Mouse (Mus musculus): ENCODE results near the gene Rfc4. TPM values are rescaled to one million over a fixed set of nuclear protein-coding genes. Genes with fewer than 3 reads are reported as not detected.

The Rfc4 gene
- polyA plus RNA-seq, 1 experiment from 2014 or later = 35.7 TPM

GRCm38 (mm10) chr16:23109350-23110280, 17.9 kb downstream of the Rfc4 start:
- no peak for ATAC-seq (ENCODE audit: low read depth)

DNA sequence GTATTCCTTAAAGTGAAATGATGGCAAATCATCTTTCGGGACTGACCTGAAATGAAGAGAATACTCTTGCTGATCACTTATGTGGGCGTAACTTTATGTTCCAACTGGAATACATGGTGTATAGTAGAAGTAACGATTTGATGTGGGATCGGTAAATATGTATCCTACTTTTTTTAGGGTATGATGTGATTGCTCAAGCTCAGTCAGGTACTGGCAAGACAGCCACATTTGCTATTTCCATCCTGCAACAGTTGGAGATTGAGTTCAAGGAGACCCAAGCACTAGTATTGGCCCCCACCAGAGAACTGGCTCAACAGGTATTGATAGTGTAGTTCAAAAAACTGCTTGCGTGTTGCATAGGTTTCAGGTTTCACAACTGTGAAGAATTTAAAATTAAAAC, 18.6 kb downstream of the Rfc4 start:
- Histone ChIP-seq H3K9me3 (ENCODE audit: control insufficient read depth, low read length) (no peaks in the 10 kb centered on the region), H3K4me3 (ENCODE audit: low read depth, low read length) (peak overlapping the region; percentile 100), H3K9ac (replicated peaks; ENCODE audit: low read depth, low read length) (peak overlapping the region; percentile 100), H3K4me2 (ENCODE audit: low read depth, low read length) (peak overlapping the region; percentile 99), H3K4me1 (ENCODE audit: control insufficient read depth, insufficient read depth, low read length) (peaks cover 14% of the 10 kb centered on the region), H3K27ac (ENCODE audit: low read depth, low read length) (no peak overlapping the region), H3K36me3 (ENCODE audit: control insufficient read depth, insufficient read depth, low read length) (peaks cover 41% of the 10 kb centered on the region), H3K27me3 (ENCODE audit: control insufficient read depth, insufficient read depth, low read length) (no peaks in the 10 kb centered on the region; the same call in 1 of the 2 replicates)
- no peak for ATAC-seq (ENCODE audit: low read depth)
- 5% methylated on average over 5 of the region's 5 CpGs for WGBS

More at GRCm38 (mm10) chr16:23109350-23110280, 17.9 kb downstream of the Rfc4 start:
- no peaks in the 10 kb centered on the region for H3K9me3 ChIP-seq (ENCODE audit: control insufficient read depth, low read length)
- H3K4me1 ChIP-seq (ENCODE audit: control insufficient read depth, insufficient read depth, low read length) = peaks cover 14% of the 10 kb centered on the region
- peak overlapping the region; percentile 99 for H3K4me2 ChIP-seq (ENCODE audit: low read depth, low read length)
- 62% methylated on average over 5 of the region's 5 CpGs for WGBS
- H3K27me3 ChIP-seq (ENCODE audit: control insufficient read depth, insufficient read depth, low read length) = no peaks in the 10 kb centered on the region; the same call in 1 of the 2 replicates
- H3K36me3 ChIP-seq (ENCODE audit: control insufficient read depth, insufficient read depth, low read length) = peaks cover 47% of the 10 kb centered on the region
- no peak overlapping the region for H3K27ac ChIP-seq (ENCODE audit: low read depth, low read length)
- H3K4me3 ChIP-seq (ENCODE audit: low read depth, low read length) = peak overlapping the region; percentile 100
- peak overlapping the region; percentile 100; the same call in 1 of the 2 replicates for H3K9ac ChIP-seq (replicated peaks; ENCODE audit: low read depth, low read length)

- H3K27ac ChIP-seq (ENCODE audit: low read depth, low read length) = peak overlapping the region; percentile 99
- WGBS = under 1% methylated on average over 52 of the region's 52 CpGs
These were observed 19.4 kb downstream of the Rfc4 start for GRCm38 (mm10) chr16:23107946-23108759.

DNA sequence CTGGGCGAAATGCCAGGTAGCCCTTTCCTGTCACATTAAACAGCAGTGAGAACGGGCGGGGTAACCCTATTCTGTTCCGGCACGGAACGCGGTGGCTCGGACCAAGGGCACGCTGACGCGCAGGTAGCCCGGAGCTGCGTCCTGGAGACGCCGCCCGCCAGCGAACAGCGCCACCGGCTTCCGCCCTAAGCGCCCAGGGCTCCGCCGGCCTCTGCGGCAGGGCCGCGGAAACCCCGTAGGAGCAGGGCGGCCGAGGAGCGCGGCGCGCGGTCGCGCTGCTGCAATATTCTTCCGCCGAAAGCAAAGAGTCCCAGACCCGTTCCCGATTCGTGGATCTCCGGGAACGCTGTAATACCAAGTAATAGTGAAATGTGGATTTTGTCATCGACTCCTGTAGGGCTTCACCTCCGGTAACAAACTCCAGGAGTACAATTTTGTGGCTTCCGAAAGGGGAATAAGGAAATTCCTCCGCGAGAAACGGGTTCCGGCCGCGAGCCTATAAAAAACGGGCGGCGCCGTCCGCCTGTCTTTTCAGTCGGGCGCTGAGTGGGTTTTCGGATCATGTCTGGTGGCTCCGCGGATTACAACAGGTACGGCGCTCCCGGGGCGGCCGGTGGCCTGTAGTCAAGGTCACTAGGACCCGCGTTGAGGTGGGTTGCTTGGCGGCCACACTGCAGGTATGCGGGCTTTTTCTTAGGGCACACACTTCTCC, 20.1 kb downstream of the Rfc4 start, which contains the start of gene Eif4a2:
Gene Eif4a2 (plus strand): TSS at position 214 of the 712 bp plus-strand sequence.
- peaks cover 14% of the 10 kb centered on the region for H3K4me1 ChIP-seq (ENCODE audit: control insufficient read depth, insufficient read depth, low read length)
- peaks cover 31% of the 10 kb centered on the region for H3K36me3 ChIP-seq (ENCODE audit: control insufficient read depth, insufficient read depth, low read length)
- H3K4me2 ChIP-seq (ENCODE audit: low read depth, low read length) = peak within 1 kb of the TSS; percentile 99
- H3K9me3 ChIP-seq (ENCODE audit: control insufficient read depth, low read length) = no peaks in the 10 kb centered on the region
- H3K4me3 ChIP-seq (ENCODE audit: low read depth, low read length) = peak within 1 kb of the TSS; percentile 100
- no peaks in the 10 kb centered on the region; the same call in 1 of the 2 replicates for H3K27me3 ChIP-seq (ENCODE audit: control insufficient read depth, insufficient read depth, low read length)
- H3K9ac ChIP-seq (replicated peaks; ENCODE audit: low read depth, low read length) = peak within 1 kb of the TSS; percentile 100
- WGBS = under 1% methylated on average over 71 of the region's 71 CpGs
- peak within 1 kb of the TSS; percentile 99 for H3K27ac ChIP-seq (ENCODE audit: low read depth, low read length)
- peak; percentile 92 for ATAC-seq (ENCODE audit: low read depth)

More at GRCm38 (mm10) chr16:23107946-23108759, 19.4 kb downstream of the Rfc4 start:
- peaks cover 14% of the 10 kb centered on the region for H3K4me1 ChIP-seq (ENCODE audit: control insufficient read depth, insufficient read depth, low read length)
- peaks cover 38% of the 10 kb centered on the region for H3K36me3 ChIP-seq (ENCODE audit: control insufficient read depth, insufficient read depth, low read length)
- peak overlapping the region; percentile 100 for H3K9ac ChIP-seq (replicated peaks; ENCODE audit: low read depth, low read length)
- H3K9me3 ChIP-seq (ENCODE audit: control insufficient read depth, low read length) = no peaks in the 10 kb centered on the region
- ATAC-seq (ENCODE audit: low read depth) = peak; percentile 92
- peak overlapping the region; percentile 100 for H3K4me3 ChIP-seq (ENCODE audit: low read depth, low read length)
- H3K4me2 ChIP-seq (ENCODE audit: low read depth, low read length) = peak overlapping the region; percentile 99
- H3K27me3 ChIP-seq (ENCODE audit: control insufficient read depth, insufficient read depth, low read length) = no peaks in the 10 kb centered on the region; the same call in 1 of the 2 replicates

GRCm38 (mm10) chr16:23106121-23106520, 21.4 kb downstream of the Rfc4 start:
- Histone ChIP-seq H3K4me1 (ENCODE audit: control insufficient read depth, insufficient read depth, low read length) (peaks cover 14% of the 10 kb centered on the region), H3K36me3 (ENCODE audit: control insufficient read depth, insufficient read depth, low read length) (peaks cover 19% of the 10 kb centered on the region; the same call in 1 of the 2 replicates), H3K4me3 (ENCODE audit: low read depth, low read length) (no peak overlapping the region), H3K27me3 (ENCODE audit: control insufficient read depth, insufficient read depth, low read length) (no peaks in the 10 kb centered on the region; the same call in 1 of the 2 replicates), H3K27ac (ENCODE audit: low read depth, low read length) (no peak overlapping the region), H3K9ac (replicated peaks; ENCODE audit: low read depth, low read length) (no peak overlapping the region), H3K9me3 (ENCODE audit: control insufficient read depth, low read length) (no peaks in the 10 kb centered on the region), H3K4me2 (ENCODE audit: low read depth, low read length) (no peak overlapping the region)
- no peak for ATAC-seq (ENCODE audit: low read depth)
- WGBS = 77% methylated on average over 7 of the region's 7 CpGs

DNA sequence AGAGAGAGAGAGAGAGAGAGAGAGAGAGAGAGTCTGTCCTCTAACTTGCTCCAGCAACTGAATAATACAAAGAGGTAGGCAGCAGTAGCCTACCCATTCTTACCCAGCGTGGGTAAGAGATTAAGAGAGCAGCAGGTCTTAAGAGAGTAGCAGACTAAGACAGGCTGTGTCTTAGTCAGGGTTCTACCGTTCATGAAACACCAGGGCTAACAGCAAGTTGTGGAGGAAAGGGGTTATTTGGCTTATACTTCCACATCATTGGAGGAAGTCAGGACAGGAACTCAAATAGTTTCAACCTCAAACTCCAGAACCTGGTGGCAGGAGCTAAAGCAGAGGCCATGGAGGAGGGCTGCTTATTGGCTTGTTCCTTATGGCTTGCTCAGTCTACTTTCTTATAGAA, 23.7 kb downstream of the Rfc4 start:
- Histone ChIP-seq H3K4me2 (ENCODE audit: low read depth, low read length) (no peak overlapping the region), H3K27ac (ENCODE audit: low read depth, low read length) (no peak overlapping the region), H3K9me3 (ENCODE audit: control insufficient read depth, low read length) (no peaks in the 10 kb centered on the region), H3K4me3 (ENCODE audit: low read depth, low read length) (no peak overlapping the region), H3K27me3 (ENCODE audit: control insufficient read depth, insufficient read depth, low read length) (no peaks in the 10 kb centered on the region; the same call in 1 of the 2 replicates), H3K36me3 (ENCODE audit: control insufficient read depth, insufficient read depth, low read length) (peaks cover 2% of the 10 kb centered on the region; the same call in 1 of the 2 replicates), H3K9ac (replicated peaks; ENCODE audit: low read depth, low read length) (no peak overlapping the region), H3K4me1 (ENCODE audit: control insufficient read depth, insufficient read depth, low read length) (peaks cover under 1% of the 10 kb centered on the region; the same call in 1 of the 2 replicates)
- WGBS = 80% methylated on average over 2 of the region's 2 CpGs
- ATAC-seq (ENCODE audit: low read depth) = no peak

GRCm38 (mm10) chr16:23103038-23103745, 24.3 kb downstream of the Rfc4 start:
- Histone ChIP-seq H3K27ac (ENCODE audit: low read depth, low read length) (no peak overlapping the region), H3K9me3 (ENCODE audit: control insufficient read depth, low read length) (no peaks in the 10 kb centered on the region), H3K4me2 (ENCODE audit: low read depth, low read length) (peak overlapping the region; percentile 33; the same call in 1 of the 2 replicates), H3K27me3 (ENCODE audit: control insufficient read depth, insufficient read depth, low read length) (no peaks in the 10 kb centered on the region; the same call in 1 of the 2 replicates), H3K36me3 (ENCODE audit: control insufficient read depth, insufficient read depth, low read length) (no peaks in the 10 kb centered on the region), H3K4me1 (ENCODE audit: control insufficient read depth, insufficient read depth, low read length) (no peaks in the 10 kb centered on the region), H3K9ac (replicated peaks; ENCODE audit: low read depth, low read length) (0 out of 2 replicates have a peak overlapping the region, but pooled peaks have one; percentile 7), H3K4me3 (ENCODE audit: low read depth, low read length) (no peak overlapping the region)
- WGBS = 40% methylated on average over 17 of the region's 17 CpGs
- no peak for ATAC-seq (ENCODE audit: low read depth)
